20 mouse cellular contexts compared by ENCODE assay signal in the genomic region with DNA sequence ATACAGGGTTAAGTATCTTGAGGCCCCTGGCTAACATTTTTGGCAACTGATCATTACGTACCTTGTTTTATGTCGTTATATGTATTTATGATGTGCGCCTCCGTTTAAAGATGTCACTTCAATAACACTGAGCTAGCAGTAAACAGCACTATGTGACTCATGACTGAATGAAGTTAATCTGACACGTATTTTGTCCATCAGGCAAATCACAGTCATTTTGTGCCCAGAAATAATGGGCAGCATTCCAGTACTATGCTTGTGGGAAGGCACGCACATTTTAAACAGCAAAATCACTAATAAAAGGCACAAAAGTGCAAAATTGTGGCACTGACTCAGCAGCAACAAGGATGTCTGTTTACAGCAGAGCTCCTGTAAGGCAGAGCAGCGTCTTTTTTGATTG.
DNase-seq lines count a peak whose midpoint lies in the region; ATAC-seq and TF ChIP-seq lines count a peak whose summit lies in the region.
"Had no signal": no experiment of that assay in that cellular context is flagged by ENCODE, and none has a peak within 500 bp of the region (broad histone marks: within the 10 kb centered on the region; RNA-seq: fewer than 3 reads in every experiment).

No protein-coding gene starts in this region.

- H3K9me3 ChIP-seq in forebrain, embryonic 14.5 days (replicated peaks; ENCODE audit: control insufficient read depth, low read length) = no peaks in the 10 kb centered on the region
- H3K9me3 ChIP-seq in forebrain, embryonic 10.5 days = no peaks in the 10 kb centered on the region
- H3K9me3 ChIP-seq in lung, embryonic 16.5 days (ENCODE audit: control insufficient read depth, low read length) = no peaks in the 10 kb centered on the region
- H3K9me3 ChIP-seq: embryonic facial prominence, embryonic 13.5 days; limb, embryonic 13.5 days; midbrain, embryonic 10.5 days had no signal

- no peak for TF ChIP-seq POLR2A in brain, embryonic 14.5 days (IDR thresholded peaks at IDR 0.05; ENCODE audit: borderline replicate concordance, extremely low read depth, insufficient read depth, insufficient read length, poor library complexity, severe bottlenecking)

- 57% methylated on average over 7 of the region's 7 CpGs for WGBS in forebrain, embryonic 14.5 days
- 89% methylated on average over 7 of the region's 7 CpGs for WGBS in forebrain, embryonic 10.5 days
- 40% methylated on average over 7 of the region's 7 CpGs for WGBS in lung, embryonic 16.5 days

- no peaks in the 10 kb centered on the region for H3K36me3 ChIP-seq in forebrain, embryonic 14.5 days (ENCODE audit: control insufficient read depth, insufficient read depth, low read length)
- no peaks in the 10 kb centered on the region for H3K36me3 ChIP-seq in forebrain, embryonic 10.5 days (replicated peaks)
- H3K36me3 ChIP-seq in lung, embryonic 16.5 days (ENCODE audit: control insufficient read depth, insufficient read depth, low read length) = no peaks in the 10 kb centered on the region
- H3K36me3 ChIP-seq: embryonic facial prominence, embryonic 13.5 days; G1E; limb, embryonic 13.5 days; midbrain, embryonic 10.5 days had no signal

- H3K4me1 ChIP-seq in forebrain, embryonic 14.5 days (ENCODE audit: control insufficient read depth, insufficient read depth, low read length) = 0 out of 2 replicates have a peak, but pooled peaks cover 5% of the 10 kb centered on the region
- no peaks in the 10 kb centered on the region for H3K4me1 ChIP-seq in forebrain, embryonic 10.5 days
- peaks cover 4% of the 10 kb centered on the region; the same call in 1 of the 2 replicates for H3K4me1 ChIP-seq in lung, embryonic 16.5 days (replicated peaks; ENCODE audit: control insufficient read depth, insufficient read depth, low read length)
- H3K4me1 ChIP-seq: embryonic facial prominence, embryonic 13.5 days; limb, embryonic 13.5 days; midbrain, embryonic 10.5 days had no signal

- ATAC-seq in forebrain, embryonic 14.5 days = peak; percentile 42; the same call in 1 of the 2 replicates
- ATAC-seq in lung, embryonic 16.5 days (ENCODE audit: low read depth) = peak; percentile 69; the same call in 1 of the 2 replicates
- ATAC-seq: hindbrain, embryonic 16.5 days; liver, postnatal 0 days had no signal

- no peak overlapping the region for H3K4me3 ChIP-seq in forebrain, embryonic 14.5 days (ENCODE audit: low read depth, low read length)
- H3K4me3 ChIP-seq in forebrain, embryonic 10.5 days = no peak overlapping the region
- H3K4me3 ChIP-seq in lung, embryonic 16.5 days (ENCODE audit: low read length) = no peak overlapping the region
- H3K4me3 ChIP-seq: embryonic facial prominence, embryonic 13.5 days; limb, embryonic 13.5 days; midbrain, embryonic 10.5 days had no signal

- TF ChIP-seq CTCF in brain, embryonic 14.5 days (IDR thresholded peaks at IDR 0.05; ENCODE audit: borderline replicate concordance, extremely low read depth, insufficient read depth, insufficient read length) = no peak

- no peak overlapping the region for H3K4me2 ChIP-seq in forebrain, embryonic 14.5 days (ENCODE audit: low read length)
- no peak overlapping the region for H3K4me2 ChIP-seq in lung, embryonic 16.5 days (ENCODE audit: low read depth, low read length)
- H3K4me2 ChIP-seq: embryonic facial prominence, embryonic 13.5 days; heart, embryonic 11.5 days; limb, embryonic 13.5 days had no signal

- no peak overlapping the region for H3K9ac ChIP-seq in forebrain, embryonic 14.5 days (ENCODE audit: low read length)
- H3K9ac ChIP-seq in lung, embryonic 16.5 days (ENCODE audit: low read length) = no peak overlapping the region
- H3K9ac ChIP-seq: embryonic facial prominence, embryonic 13.5 days; limb, embryonic 13.5 days; liver, postnatal 0 days had no signal

- no peak overlapping the region for H3K27ac ChIP-seq in forebrain, embryonic 14.5 days (ENCODE audit: low read depth, low read length)
- H3K27ac ChIP-seq in forebrain, embryonic 10.5 days = no peak overlapping the region
- H3K27ac ChIP-seq in lung, embryonic 16.5 days (ENCODE audit: low read length) = no peak overlapping the region; the same call in 1 of the 2 replicates
- H3K27ac ChIP-seq: embryonic facial prominence, embryonic 13.5 days; limb, embryonic 13.5 days; midbrain, embryonic 10.5 days had no signal

- H3K27me3 ChIP-seq in forebrain, embryonic 14.5 days (replicated peaks; ENCODE audit: control insufficient read depth, insufficient read depth, low read length) = no peaks in the 10 kb centered on the region
- H3K27me3 ChIP-seq in forebrain, embryonic 10.5 days (ENCODE audit: poor library complexity, severe bottlenecking) = no peaks in the 10 kb centered on the region
- H3K27me3 ChIP-seq in lung, embryonic 16.5 days (ENCODE audit: control insufficient read depth, insufficient read depth, low read depth, low read length) = no peaks in the 10 kb centered on the region
- H3K27me3 ChIP-seq: embryonic facial prominence, embryonic 13.5 days; limb, embryonic 13.5 days had no signal

- peak; percentile 68 for DNase-seq in forebrain, embryonic 14.5 days (ENCODE audit: low spot score)
- DNase-seq in forebrain, embryonic 10.5 days (ENCODE audit: extremely low spot score, low spot score) = no peak
- no peak for DNase-seq in lung, adult 18-20 months
- peak; percentile 73 for DNase-seq in brain, embryonic 14.5 days (ENCODE audit: low read depth)
- DNase-seq in layer of hippocampus, adult 8-10 months (ENCODE audit: low spot score in 2 of 2) = peak; percentile 39 to 42
- DNase-seq in natural killer cell, adult 2 months (ENCODE audit: low spot score in 2 of 2) = no peak
- DNase-seq: adrenal gland, postnatal 36 days; cerebellum, adult 11 months; gastrocnemius, postnatal 25 days; kidney, adult 18-20 months; kidney, postnatal 36 days; liver, postnatal 0 days; right cerebral cortex, postnatal 14 days had no signal

Comparison
In these comparisons a context has a peak if more than half of its experiments do, and no peak if none do; other contexts are left out.
1. DNase-seq: peak in forebrain, embryonic 14.5 days (single experiment), brain, embryonic 14.5 days (single experiment) and layer of hippocampus, adult 8-10 months (2 of 2); none in forebrain, embryonic 10.5 days (single experiment), lung, adult 18-20 months (0 of 2) and natural killer cell, adult 2 months (0 of 2).